Mouse (Mus musculus): ENCODE data around the gene Polh. TPM values are rescaled to one million over a fixed set of nuclear protein-coding genes. Genes with fewer than 3 reads are reported as not detected.

Gene Polh
- polyA plus RNA-seq, 1 experiment: 28.1 TPM

DNA sequence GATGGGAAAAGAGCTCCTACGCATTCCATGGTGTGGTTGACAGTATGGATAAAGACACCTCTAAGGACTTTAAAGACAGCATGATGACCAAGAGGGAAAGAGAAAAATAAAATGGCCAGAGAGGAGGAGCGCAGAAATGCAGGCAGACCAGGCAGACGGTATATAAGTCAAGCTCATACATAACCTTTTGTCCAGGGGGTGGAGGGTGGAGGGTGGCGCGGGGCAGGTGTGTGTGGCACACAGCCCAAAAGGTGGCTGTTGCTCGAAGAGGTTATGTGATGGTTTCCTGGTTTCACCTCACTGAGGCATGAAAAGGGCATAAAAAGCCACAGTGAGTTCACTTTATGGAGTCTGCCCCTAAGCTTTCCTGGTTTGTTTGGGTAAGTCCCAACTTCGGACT, 39.9 kb downstream of the Polh start:
- H3K27me3 ChIP-seq (ENCODE audit: control insufficient read depth, insufficient read depth, low read length, poor library complexity, severe bottlenecking): no peaks in the 10 kb centered on the region
- H3K9me3 ChIP-seq (replicated peaks; ENCODE audit: control insufficient read depth, insufficient read depth, low read length, poor library complexity, severe bottlenecking): no peaks in the 10 kb centered on the region
- H3K36me3 ChIP-seq (ENCODE audit: control insufficient read depth, insufficient read depth, low read length, poor library complexity, severe bottlenecking): no peaks in the 10 kb centered on the region
- H3K4me3 ChIP-seq (ENCODE audit: low read depth, low read length): no peak overlapping the region
- no peak overlapping the region for H3K27ac ChIP-seq (ENCODE audit: insufficient read depth, low read length)
- TF ChIP-seq EP300 (IDR thresholded peaks at IDR 0.05; ENCODE audit: insufficient read depth, low read depth, low read length): no peak
- no peak for TF ChIP-seq CTCF (IDR thresholded peaks at IDR 0.05; ENCODE audit: low read depth, low read length)
- no peak for TF ChIP-seq POLR2A (IDR thresholded peaks at IDR 0.05; ENCODE audit: insufficient read depth, low read length)
- peaks cover 2% of the 10 kb centered on the region for H3K4me1 ChIP-seq (ENCODE audit: control insufficient read depth, insufficient read depth, low read length)
- no peak overlapping the region for H3K9ac ChIP-seq (ENCODE audit: low read depth, poor library complexity, severe bottlenecking)

DNA sequence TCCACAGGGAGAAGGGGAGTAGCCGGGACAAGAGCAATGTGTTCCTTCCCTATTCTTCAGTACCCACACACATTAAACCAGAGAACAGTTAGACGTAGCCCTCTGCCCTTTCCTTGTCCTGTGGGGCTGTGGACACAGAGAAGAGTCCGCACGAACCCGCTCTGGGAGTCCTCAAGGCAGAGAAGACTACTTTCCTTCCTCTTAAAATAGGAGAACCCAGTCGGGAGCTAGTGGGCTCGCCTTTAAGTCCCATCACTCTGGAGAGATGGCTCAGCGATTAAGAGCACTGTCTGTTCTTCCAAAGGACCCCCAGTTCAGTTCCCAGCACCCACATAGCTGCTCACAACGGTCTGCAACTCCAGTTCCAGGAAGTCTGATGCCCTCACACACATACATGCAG, 40.7 kb downstream of the Polh start:
- TF ChIP-seq EP300 (IDR thresholded peaks at IDR 0.05; ENCODE audit: insufficient read depth, low read depth, low read length) (no peak), POLR2A (IDR thresholded peaks at IDR 0.05; ENCODE audit: insufficient read depth, low read length) (no peak), CTCF (IDR thresholded peaks at IDR 0.05; ENCODE audit: low read depth, low read length) (no peak)
- no peaks in the 10 kb centered on the region for H3K36me3 ChIP-seq (ENCODE audit: control insufficient read depth, insufficient read depth, low read length, poor library complexity, severe bottlenecking)
- H3K4me3 ChIP-seq (ENCODE audit: low read depth, low read length): peak overlapping the region; percentile 71
- H3K9ac ChIP-seq (ENCODE audit: low read depth, poor library complexity, severe bottlenecking): peak overlapping the region; percentile 86
- H3K4me1 ChIP-seq (ENCODE audit: control insufficient read depth, insufficient read depth, low read length): peaks cover 2% of the 10 kb centered on the region
- no peak overlapping the region for H3K27ac ChIP-seq (ENCODE audit: insufficient read depth, low read length)
- H3K9me3 ChIP-seq (replicated peaks; ENCODE audit: control insufficient read depth, insufficient read depth, low read length, poor library complexity, severe bottlenecking): no peaks in the 10 kb centered on the region
- no peaks in the 10 kb centered on the region for H3K27me3 ChIP-seq (ENCODE audit: control insufficient read depth, insufficient read depth, low read length, poor library complexity, severe bottlenecking)

DNA sequence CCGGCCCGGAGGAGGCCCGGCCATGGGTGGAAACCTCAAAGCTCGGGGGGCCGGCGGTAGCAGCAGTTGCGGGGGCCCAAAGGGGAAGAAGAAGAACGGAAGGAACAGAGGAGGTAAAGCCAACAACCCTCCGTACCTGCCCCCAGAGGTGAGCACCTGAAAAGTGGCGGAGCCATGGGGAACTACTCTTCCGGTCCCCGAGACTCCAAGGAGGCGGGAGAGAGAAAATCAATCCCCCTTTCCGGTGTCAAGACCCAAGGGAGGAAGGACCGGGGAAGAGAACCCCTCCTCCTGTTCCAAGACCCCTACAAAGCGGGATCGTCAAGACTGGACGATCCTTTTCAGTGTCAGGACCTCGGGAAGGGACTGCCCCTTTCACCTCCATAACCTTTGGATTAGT, 41.3 kb downstream of the Polh start:
- Histone ChIP-seq H3K27me3 (ENCODE audit: control insufficient read depth, insufficient read depth, low read length, poor library complexity, severe bottlenecking) (no peaks in the 10 kb centered on the region), H3K27ac (ENCODE audit: insufficient read depth, low read length) (no peak overlapping the region), H3K9ac (ENCODE audit: low read depth, poor library complexity, severe bottlenecking) (peak overlapping the region; percentile 86), H3K9me3 (replicated peaks; ENCODE audit: control insufficient read depth, insufficient read depth, low read length, poor library complexity, severe bottlenecking) (no peaks in the 10 kb centered on the region), H3K4me3 (ENCODE audit: low read depth, low read length) (peak overlapping the region; percentile 71), H3K4me1 (ENCODE audit: control insufficient read depth, insufficient read depth, low read length) (peaks cover 2% of the 10 kb centered on the region), H3K36me3 (ENCODE audit: control insufficient read depth, insufficient read depth, low read length, poor library complexity, severe bottlenecking) (no peaks in the 10 kb centered on the region)
- TF ChIP-seq EP300 (IDR thresholded peaks at IDR 0.05; ENCODE audit: insufficient read depth, low read depth, low read length) (no peak), POLR2A (IDR thresholded peaks at IDR 0.05; ENCODE audit: insufficient read depth, low read length) (no peak), CTCF (IDR thresholded peaks at IDR 0.05; ENCODE audit: low read depth, low read length) (no peak)

DNA sequence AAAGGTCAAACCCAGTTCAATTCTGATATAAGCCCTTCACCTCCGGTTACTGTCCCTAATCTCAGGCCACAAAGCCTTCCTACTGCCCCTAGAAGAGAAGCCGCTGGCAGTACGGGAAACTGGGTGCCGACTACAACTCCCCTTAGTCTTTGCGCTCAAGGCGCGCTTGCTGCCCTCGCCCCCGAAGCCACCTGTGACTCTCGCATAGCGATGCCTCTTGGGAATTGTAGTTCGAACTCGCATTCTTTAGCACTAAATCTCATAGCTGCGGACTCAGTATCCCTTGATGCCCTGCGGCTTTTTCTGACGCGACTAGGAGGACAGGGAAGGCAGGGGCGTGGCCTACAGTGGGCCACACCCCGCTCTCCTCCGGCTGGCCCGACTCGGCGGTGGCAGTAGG, 41.8 kb downstream of the Polh start, which contains the start of gene Gtpbp2:
Gene Gtpbp2, plus strand, starts transcription at position 347 of the 400 bp plus-strand sequence.
- H3K4me1 ChIP-seq (ENCODE audit: control insufficient read depth, insufficient read depth, low read length): peaks cover 2% of the 10 kb centered on the region
- H3K36me3 ChIP-seq (ENCODE audit: control insufficient read depth, insufficient read depth, low read length, poor library complexity, severe bottlenecking): no peaks in the 10 kb centered on the region
- H3K4me3 ChIP-seq (ENCODE audit: low read depth, low read length): peak within 1 kb of the TSS; percentile 80
- TF ChIP-seq EP300 (IDR thresholded peaks at IDR 0.05; ENCODE audit: insufficient read depth, low read depth, low read length): no peak
- TF ChIP-seq POLR2A (IDR thresholded peaks at IDR 0.05; ENCODE audit: insufficient read depth, low read length): no peak
- no peak for TF ChIP-seq CTCF (IDR thresholded peaks at IDR 0.05; ENCODE audit: low read depth, low read length)
- H3K27me3 ChIP-seq (ENCODE audit: control insufficient read depth, insufficient read depth, low read length, poor library complexity, severe bottlenecking): no peaks in the 10 kb centered on the region
- no peaks in the 10 kb centered on the region for H3K9me3 ChIP-seq (replicated peaks; ENCODE audit: control insufficient read depth, insufficient read depth, low read length, poor library complexity, severe bottlenecking)
- H3K27ac ChIP-seq (ENCODE audit: insufficient read depth, low read length): peak within 1 kb of the TSS; percentile 83
- H3K9ac ChIP-seq (ENCODE audit: low read depth, poor library complexity, severe bottlenecking): peak within 1 kb of the TSS; percentile 86

DNA sequence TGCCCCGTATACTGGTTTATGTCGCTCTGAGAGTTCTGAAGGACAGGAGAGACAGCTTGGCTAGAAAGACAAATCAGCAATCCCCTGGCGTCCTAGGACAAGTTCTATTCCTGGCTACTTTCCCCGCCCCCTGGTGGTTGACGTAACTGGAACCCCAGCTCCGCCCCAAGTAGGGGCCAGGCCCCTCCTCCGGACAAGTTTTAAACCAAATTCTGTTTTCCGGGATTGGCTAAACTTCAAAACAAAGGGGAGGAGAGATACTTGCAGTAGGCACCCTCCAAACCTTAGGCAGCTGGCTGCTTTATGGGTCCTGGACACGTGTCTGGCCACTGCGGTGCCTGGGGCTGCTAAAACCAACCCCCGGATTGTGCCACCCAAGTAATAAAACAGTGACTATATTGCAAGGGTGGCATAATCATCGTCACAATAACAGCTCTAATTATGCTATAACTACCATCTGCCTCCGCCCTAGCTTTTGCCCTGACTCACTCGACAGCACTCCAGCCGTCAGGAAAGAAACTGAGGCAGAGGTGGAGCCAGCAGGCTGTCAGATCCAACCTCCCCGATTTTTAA, 42.3 kb downstream of the Polh start:
- H3K36me3 ChIP-seq (ENCODE audit: control insufficient read depth, insufficient read depth, low read length, poor library complexity, severe bottlenecking): no peaks in the 10 kb centered on the region
- peak overlapping the region; percentile 80 for H3K4me3 ChIP-seq (ENCODE audit: low read depth, low read length)
- peaks cover 2% of the 10 kb centered on the region for H3K4me1 ChIP-seq (ENCODE audit: control insufficient read depth, insufficient read depth, low read length)
- TF ChIP-seq EP300 (IDR thresholded peaks at IDR 0.05; ENCODE audit: insufficient read depth, low read depth, low read length) (no peak), CTCF (IDR thresholded peaks at IDR 0.05; ENCODE audit: low read depth, low read length) (no peak), POLR2A (IDR thresholded peaks at IDR 0.05; ENCODE audit: insufficient read depth, low read length) (no peak)
- no peaks in the 10 kb centered on the region for H3K9me3 ChIP-seq (replicated peaks; ENCODE audit: control insufficient read depth, insufficient read depth, low read length, poor library complexity, severe bottlenecking)
- peak overlapping the region; percentile 56 for H3K9ac ChIP-seq (ENCODE audit: low read depth, poor library complexity, severe bottlenecking)
- no peaks in the 10 kb centered on the region for H3K27me3 ChIP-seq (ENCODE audit: control insufficient read depth, insufficient read depth, low read length, poor library complexity, severe bottlenecking)
- peak overlapping the region; percentile 83 for H3K27ac ChIP-seq (ENCODE audit: insufficient read depth, low read length)

DNA sequence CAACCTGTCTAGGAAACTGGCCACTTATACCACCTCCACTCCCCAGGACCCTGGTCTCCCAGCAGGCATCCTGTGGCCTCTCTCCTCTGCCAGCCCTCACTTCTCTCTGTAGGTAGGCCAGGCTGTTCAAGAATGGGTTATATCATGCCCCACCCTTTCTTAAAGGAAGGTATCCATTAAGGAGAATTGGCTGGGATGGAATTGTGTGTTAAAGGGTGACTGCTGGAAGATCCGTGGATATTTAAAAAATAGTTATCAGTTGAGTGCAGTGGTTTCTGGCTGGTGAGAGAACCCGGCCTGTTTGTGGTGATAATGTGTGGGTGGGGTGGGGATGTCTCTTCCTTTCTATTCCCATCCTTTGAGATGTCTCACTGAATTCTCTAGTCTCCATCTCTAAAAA, 43.2 kb downstream of the Polh start:
- TF ChIP-seq EP300 (IDR thresholded peaks at IDR 0.05; ENCODE audit: insufficient read depth, low read depth, low read length) (no peak), CTCF (IDR thresholded peaks at IDR 0.05; ENCODE audit: low read depth, low read length) (no peak), POLR2A (IDR thresholded peaks at IDR 0.05; ENCODE audit: insufficient read depth, low read length) (no peak)
- Histone ChIP-seq H3K4me3 (ENCODE audit: low read depth, low read length) (no peak overlapping the region), H3K27ac (ENCODE audit: insufficient read depth, low read length) (no peak overlapping the region)

More for the DNA sequence above, 43.2 kb downstream of the Polh start:
- Histone ChIP-seq H3K4me1 (ENCODE audit: control insufficient read depth, insufficient read depth, low read length) (peaks cover 2% of the 10 kb centered on the region), H3K9me3 (replicated peaks; ENCODE audit: control insufficient read depth, insufficient read depth, low read length, poor library complexity, severe bottlenecking) (no peaks in the 10 kb centered on the region), H3K9ac (ENCODE audit: low read depth, poor library complexity, severe bottlenecking) (peak overlapping the region; percentile 56; the same call in 1 of the 2 replicates), H3K36me3 (ENCODE audit: control insufficient read depth, insufficient read depth, low read length, poor library complexity, severe bottlenecking) (no peaks in the 10 kb centered on the region), H3K27me3 (ENCODE audit: control insufficient read depth, insufficient read depth, low read length, poor library complexity, severe bottlenecking) (no peaks in the 10 kb centered on the region)
